Mouse (Mus musculus) cerebellum, adult 8-10 months (tissue): Measurements from ENCODE around the gene Mxi1.

Experiments
- DNase-seq: peaks from one replicate; pipeline ENCODE4 v3.0.0; 2022

Gene Mxi1

GRCm38 (mm10) chr19:53402741-53403432 lies 92.6 kb downstream of the Mxi1 start:
- no peak for DNase-seq

- peak; percentile 61 for DNase-seq
These were observed 94.0 kb downstream of the Mxi1 start for GRCm38 (mm10) chr19:53404219-53404836.

GRCm38 (mm10) chr19:53404837-53405356 lies 94.6 kb downstream of the Mxi1 start:
- DNase-seq, result peak; percentile 90

GRCm38 (mm10) chr19:53405810-53406209 lies 95.5 kb downstream of the Mxi1 start:
- DNase-seq, result no peak

- no peak for DNase-seq
These were observed 97.0 kb downstream of the Mxi1 start for GRCm38 (mm10) chr19:53407350-53407749.

GRCm38 (mm10) chr19:53408398-53408797 lies 98.1 kb downstream of the Mxi1 start:
- DNase-seq, result no peak

GRCm38 (mm10) chr19:53409663-53410307 lies 99.5 kb downstream of the Mxi1 start:
- DNase-seq, result no peak

- no peak for DNase-seq
These were observed 102.0 kb downstream of the Mxi1 start for GRCm38 (mm10) chr19:53412149-53412848.

GRCm38 (mm10) chr19:53413617-53414380 lies 103.5 kb downstream of the Mxi1 start:
- no peak for DNase-seq

- DNase-seq, result no peak
These were observed 104.3 kb downstream of the Mxi1 start for GRCm38 (mm10) chr19:53414650-53415049.

- no peak for DNase-seq
These were observed 104.9 kb downstream of the Mxi1 start for GRCm38 (mm10) chr19:53415198-53415597.

- no peak for DNase-seq
These were observed 109.5 kb downstream of the Mxi1 start for GRCm38 (mm10) chr19:53419834-53420233.

- DNase-seq, result peak; percentile 68
These were observed 110.7 kb downstream of the Mxi1 start for GRCm38 (mm10) chr19:53420924-53421582.

- DNase-seq, result no peak
These were observed 111.4 kb downstream of the Mxi1 start for GRCm38 (mm10) chr19:53421583-53422188.

- no peak for DNase-seq
These were observed 112.3 kb downstream of the Mxi1 start for GRCm38 (mm10) chr19:53422358-53423308.

- no peak for DNase-seq
These were observed 113.0 kb downstream of the Mxi1 start for GRCm38 (mm10) chr19:53423341-53423753.

GRCm38 (mm10) chr19:53423816-53424465 lies 113.6 kb downstream of the Mxi1 start:
- DNase-seq, result no peak

GRCm38 (mm10) chr19:53424629-53425028 lies 114.3 kb downstream of the Mxi1 start:
- DNase-seq, result no peak
